Mouse (Mus musculus) forebrain, embryonic 14.5 days (tissue): ENCODE data around the gene Srxn1. TPM values are rescaled to one million over a fixed set of nuclear protein-coding genes. Genes with fewer than 3 reads are reported as not detected.

Experiments
- ATAC-seq: fragments of 200-750 bp; cut with Nextera tagmentation; 2 replicates; pipeline ENCODE4 v1.8.0; 2017; ENCODE audit warnings: mild to moderate bottlenecking, moderate library complexity
- DNase-seq: peaks from one replicate; pipeline ENCODE4 v3.0.0-alpha.2; 2015; ENCODE audit warnings: low spot score
- H3K27ac ChIP-seq: fragments of 300-500 bp; sonication (generic); 2 replicates; pipeline ENCODE4 v1.5.1; 2014; ENCODE audit warnings: low read depth, mild to moderate bottlenecking, control low read depth, low read length, moderate library complexity
- H3K27me3 ChIP-seq: fragments of 300-500 bp; sonication (generic); replicated peaks from 2 replicates; pipeline ENCODE4 v1.6.1; 2014; ENCODE audit warnings: low read length, control low read depth, mixed read lengths; ENCODE audit not compliant: control insufficient read depth, insufficient read depth
- H3K36me3 ChIP-seq: fragments of 300-500 bp; sonication (generic); 2 replicates; pipeline ENCODE4 v1.6.1; 2014; ENCODE audit warnings: low read length, control low read depth; ENCODE audit not compliant: control insufficient read depth, insufficient read depth
- H3K4me1 ChIP-seq: fragments of 300-500 bp; sonication (generic); 2 replicates; pipeline ENCODE4 v1.6.1; 2014; ENCODE audit warnings: antibody characterized with exemption, low read length, control low read depth; ENCODE audit not compliant: control insufficient read depth, insufficient read depth
- H3K4me2 ChIP-seq: fragments of 300-500 bp; sonication (generic); 2 replicates; pipeline ENCODE4 v1.6.1; 2014; ENCODE audit warnings: mild to moderate bottlenecking, control low read depth, low read length
- H3K4me3 ChIP-seq: fragments of 300-500 bp; sonication (generic); 2 replicates; pipeline ENCODE4 v1.5.1; 2014; ENCODE audit warnings: low read depth, low read length, control low read depth
- H3K9ac ChIP-seq: fragments of 300-500 bp; sonication (generic); 2 replicates; pipeline ENCODE4 v1.6.1; 2014; ENCODE audit warnings: mild to moderate bottlenecking, low read length, control low read depth, moderate library complexity
- H3K9me3 ChIP-seq: fragments of 300-500 bp; sonication (generic); replicated peaks from 2 replicates; pipeline ENCODE4 v1.6.1; 2016; ENCODE audit warnings: low read length, control low read depth, mixed read lengths; ENCODE audit not compliant: control insufficient read depth
- WGBS: fragments of 180-500 bp; shearing (Covaris S2); extraction: QIAGEN DNeasy Blood & Tissue Kit; methylation state at CpG from one replicate; pipeline ENCODE4 v1.1.7; 2014; 5-methylcytosine and 5-hydroxymethylcytosine counted together
- polyA plus RNA-seq: library from polyadenylated mRNA; unstranded; fragments of >200 nt; fragmentation: Nextera tagmentation; extraction: Ambion mirVana; gene quantifications from 2 replicates; pipeline ENCODE4 v1.2.1, GENCODE M21; 2014

Gene Srxn1
- polyA plus RNA-seq, 1 experiment from 2014 or later: 12.0 TPM

GRCm38 (mm10) chr2:152094856-152095545 lies 10.3 kb upstream of the Srxn1 start:
- peaks cover 25% of the 10 kb centered on the region for H3K36me3 ChIP-seq
- H3K4me2 ChIP-seq: 0 out of 2 replicates have a peak overlapping the region, but pooled peaks have one; percentile 14
- no peak overlapping the region for H3K4me3 ChIP-seq
- ATAC-seq: peak; percentile 9; the same call in 1 of the 2 replicates
- peak overlapping the region; percentile 41; the same call in 1 of the 2 replicates for H3K27ac ChIP-seq
- WGBS: 8% methylated on average over 29 of the region's 29 CpGs
- peaks cover 25% of the 10 kb centered on the region for H3K4me1 ChIP-seq
- no peaks in the 10 kb centered on the region for H3K9me3 ChIP-seq
- peaks cover 15% of the 10 kb centered on the region for H3K27me3 ChIP-seq
- H3K9ac ChIP-seq: peak overlapping the region; percentile 21; the same call in 1 of the 2 replicates
- no peak for DNase-seq

GRCm38 (mm10) chr2:152096922-152097321 lies 8.4 kb upstream of the Srxn1 start:
- ATAC-seq: no peak

GRCm38 (mm10) chr2:152097916-152098315 lies 7.4 kb upstream of the Srxn1 start:
- H3K4me1 ChIP-seq: peaks cover 18% of the 10 kb centered on the region
- no peak for ATAC-seq

More at GRCm38 (mm10) chr2:152096922-152097321, 8.4 kb upstream of the Srxn1 start:
- Histone ChIP-seq H3K4me2 (no peak overlapping the region), H3K27me3 (peaks cover 15% of the 10 kb centered on the region), H3K9me3 (no peaks in the 10 kb centered on the region), H3K4me1 (peaks cover 21% of the 10 kb centered on the region), H3K4me3 (no peak overlapping the region), H3K27ac (no peak overlapping the region), H3K9ac (no peak overlapping the region), H3K36me3 (peaks cover 12% of the 10 kb centered on the region)
- DNase-seq: no peak
- WGBS: 77% methylated on average over 2 of the region's 2 CpGs

GRCm38 (mm10) chr2:152099538-152099937 lies 5.8 kb upstream of the Srxn1 start:
- DNase-seq: no peak
- 27% methylated on average over 3 of the region's 3 CpGs for WGBS
- peaks cover 9% of the 10 kb centered on the region; the same call in 1 of the 2 replicates for H3K4me1 ChIP-seq
- no peak overlapping the region for H3K4me2 ChIP-seq
- H3K27me3 ChIP-seq: no peaks in the 10 kb centered on the region
- no peaks in the 10 kb centered on the region for H3K9me3 ChIP-seq
- no peak for ATAC-seq
- peaks cover under 1% of the 10 kb centered on the region; the same call in 1 of the 2 replicates for H3K36me3 ChIP-seq
- no peak overlapping the region for H3K27ac ChIP-seq
- no peak overlapping the region for H3K9ac ChIP-seq
- H3K4me3 ChIP-seq: no peak overlapping the region

More at GRCm38 (mm10) chr2:152097916-152098315, 7.4 kb upstream of the Srxn1 start:
- Histone ChIP-seq H3K27me3 (peaks cover 12% of the 10 kb centered on the region), H3K27ac (no peak overlapping the region), H3K9me3 (no peaks in the 10 kb centered on the region), H3K36me3 (peaks cover 12% of the 10 kb centered on the region), H3K4me3 (no peak overlapping the region), H3K9ac (no peak overlapping the region), H3K4me2 (no peak overlapping the region)
- DNase-seq: no peak
- 74% methylated on average over 11 of the region's 11 CpGs for WGBS

- no peaks in the 10 kb centered on the region for H3K36me3 ChIP-seq
- no peak overlapping the region for H3K9ac ChIP-seq
- no peak overlapping the region for H3K27ac ChIP-seq
- no peaks in the 10 kb centered on the region for H3K9me3 ChIP-seq
- no peak for ATAC-seq
- WGBS: 72% methylated on average over 13 of the region's 13 CpGs
- peaks cover 10% of the 10 kb centered on the region; the same call in 1 of the 2 replicates for H3K4me1 ChIP-seq
- H3K27me3 ChIP-seq: no peaks in the 10 kb centered on the region
- no peak overlapping the region for H3K4me2 ChIP-seq
- no peak for DNase-seq
- no peak overlapping the region for H3K4me3 ChIP-seq
Observed at GRCm38 (mm10) chr2:152101761-152102160, 3.6 kb upstream of the Srxn1 start.

GRCm38 (mm10) chr2:152102369-152102768 lies 2.9 kb upstream of the Srxn1 start:
- ATAC-seq (no peak), DNase-seq (no peak)
- WGBS: 64% methylated on average over 6 of the region's 6 CpGs
- Histone ChIP-seq H3K4me3 (no peak overlapping the region), H3K4me2 (no peak overlapping the region), H3K9ac (no peak overlapping the region), H3K27me3 (no peaks in the 10 kb centered on the region), H3K36me3 (no peaks in the 10 kb centered on the region), H3K9me3 (no peaks in the 10 kb centered on the region), H3K27ac (no peak overlapping the region), H3K4me1 (peaks cover 10% of the 10 kb centered on the region; the same call in 1 of the 2 replicates)

- no peak for DNase-seq
- Histone ChIP-seq H3K4me3 (peak overlapping the region; percentile 64), H3K4me2 (peak overlapping the region; percentile 72), H3K27me3 (no peaks in the 10 kb centered on the region), H3K9ac (peak overlapping the region; percentile 86), H3K36me3 (no peaks in the 10 kb centered on the region), H3K4me1 (peaks cover 7% of the 10 kb centered on the region; the same call in 1 of the 2 replicates), H3K9me3 (no peaks in the 10 kb centered on the region), H3K27ac (no peak overlapping the region)
- ATAC-seq: peak; percentile 37
- WGBS: 21% methylated on average over 17 of the region's 17 CpGs
Observed at GRCm38 (mm10) chr2:152104711-152105317, 502 bp upstream of the Srxn1 start.

GRCm38 (mm10) chr2:152106225-152106595 lies 894 bp downstream of the Srxn1 start:
- peak overlapping the region; percentile 72 for H3K4me2 ChIP-seq
- peaks cover 7% of the 10 kb centered on the region; the same call in 1 of the 2 replicates for H3K4me1 ChIP-seq
- DNase-seq (no peak), ATAC-seq (no peak)
- no peak overlapping the region for H3K27ac ChIP-seq
- H3K27me3 ChIP-seq: no peaks in the 10 kb centered on the region
- WGBS: 86% methylated on average over 3 of the region's 3 CpGs
- no peak overlapping the region; the same call in 1 of the 2 replicates for H3K9ac ChIP-seq
- H3K9me3 ChIP-seq: no peaks in the 10 kb centered on the region
- H3K36me3 ChIP-seq: no peaks in the 10 kb centered on the region
- peak overlapping the region; percentile 64 for H3K4me3 ChIP-seq

GRCm38 (mm10) chr2:152106597-152106996 lies 1.3 kb downstream of the Srxn1 start:
- 94% methylated on average over 10 of the region's 10 CpGs for WGBS
- no peak overlapping the region for H3K4me2 ChIP-seq

More at GRCm38 (mm10) chr2:152106597-152106996, 1.3 kb downstream of the Srxn1 start:
- DNase-seq: no peak
- Histone ChIP-seq H3K36me3 (no peaks in the 10 kb centered on the region), H3K4me1 (peaks cover 7% of the 10 kb centered on the region; the same call in 1 of the 2 replicates), H3K27me3 (no peaks in the 10 kb centered on the region), H3K4me3 (no peak overlapping the region), H3K9me3 (no peaks in the 10 kb centered on the region), H3K9ac (no peak overlapping the region), H3K27ac (no peak overlapping the region)
- no peak for ATAC-seq
